Mouse (Mus musculus): ENCODE measurements around the gene Ankrd40. TPM values are rescaled to one million over a fixed set of nuclear protein-coding genes. Genes with fewer than 3 reads are reported as not detected.

The Ankrd40 gene
- polyA plus RNA-seq, 1 experiment, result 151 TPM

Other genes starting within 250 kb of the Ankrd40 start
- gene Tob1, start 116.5 kb upstream of the Ankrd40 start, polyA plus RNA-seq (2012; rRNA removed), result 23.7 and 23.8 TPM in 2 replicates
- gene Wfikkn2, start 82.0 kb upstream of the Ankrd40 start, polyA plus RNA-seq (2012; rRNA removed), result 2.5 and 2.6 TPM in 2 replicates
- not detected in 2 replicates for gene Gm21885, start 46.1 kb upstream of the Ankrd40 start, polyA plus RNA-seq (2012; rRNA removed)
- gene Luc7l3, start 6.0 kb upstream of the Ankrd40 start, polyA plus RNA-seq (2012; rRNA removed), result 16.5 and 17.1 TPM in 2 replicates
- gene Abcc3, start 65.0 kb downstream of the Ankrd40 start, polyA plus RNA-seq (2012; rRNA removed), result 48.4 and 72.9 TPM in 2 replicates
- gene Cacna1g, start 146.2 kb downstream of the Ankrd40 start, polyA plus RNA-seq (2012; rRNA removed), result 12.6 and 15.6 TPM in 2 replicates
- 4.4 and 7.0 TPM in 2 replicates for gene Spata20, start 158.2 kb downstream of the Ankrd40 start, polyA plus RNA-seq (2012; rRNA removed)
- 15.0 and 16.5 TPM in 2 replicates for gene Epn3, start 172.0 kb downstream of the Ankrd40 start, polyA plus RNA-seq (2012; rRNA removed)
- gene Mycbpap, start 193.7 kb downstream of the Ankrd40 start, polyA plus RNA-seq (2012; rRNA removed), result 6.4 and 6.7 TPM in 2 replicates
- 7.2 and 8.9 TPM in 2 replicates for gene Rsad1, start 221.3 kb downstream of the Ankrd40 start, polyA plus RNA-seq (2012; rRNA removed)
- 1.6 and 4.7 TPM in 2 replicates for gene Chad, start 237.0 kb downstream of the Ankrd40 start, polyA plus RNA-seq (2012; rRNA removed)

Measured in gonadal fat pad, adult 2 months (tissue).